9 mouse cellular contexts compared by ENCODE assay signal in the genomic region with DNA sequence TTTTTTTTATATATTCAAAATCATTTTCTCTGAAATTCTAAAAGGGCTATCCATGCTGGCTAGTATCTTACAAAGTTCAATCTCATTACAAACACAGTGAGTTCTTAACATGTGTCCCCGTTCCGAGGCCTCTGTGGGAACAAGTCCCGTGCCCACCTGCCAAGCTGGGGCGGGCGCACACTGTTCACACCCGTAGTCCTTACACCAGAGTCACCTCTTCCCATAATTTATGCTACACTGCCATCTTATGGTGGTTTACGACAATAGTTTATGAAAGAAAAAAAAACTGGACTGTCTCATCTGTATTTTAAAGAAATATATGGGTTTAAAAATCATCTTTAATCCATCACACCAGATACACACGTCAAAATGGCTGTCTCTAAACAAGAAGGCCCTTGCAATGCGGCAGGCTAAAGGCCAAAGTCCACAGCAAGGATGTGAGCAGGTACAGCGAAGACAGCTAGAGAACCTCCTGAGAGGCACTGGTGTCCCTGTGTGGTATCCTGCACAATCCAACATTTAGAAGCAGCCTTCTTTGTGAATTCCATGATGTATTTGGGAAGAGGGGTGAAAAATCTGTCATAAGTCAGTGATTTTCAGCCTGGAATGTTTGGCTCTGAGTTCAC.
A peak's percentile ranks its signal among the peaks of the same experiment; 100 is the strongest.
DNase-seq lines count a peak whose midpoint lies in the region; ATAC-seq and TF ChIP-seq lines count a peak whose summit lies in the region.
"Had no signal": no experiment of that assay in that cellular context is flagged by ENCODE, and none has a peak within 500 bp of the region (broad histone marks: within the 10 kb centered on the region; RNA-seq: fewer than 3 reads in every experiment).

No protein-coding gene starts in this region.

- TF ChIP-seq POLR2A in CH12.LX (IDR thresholded peaks at IDR 0.05; ENCODE audit: low read depth, low read length), result no peak
- TF ChIP-seq POLR2A in cerebellum, adult 2 months (IDR thresholded peaks at IDR 0.05; ENCODE audit: borderline replicate concordance, insufficient read depth, low read length), result no peak

- H3K36me3 ChIP-seq in CH12.LX (replicated peaks in 1 of 2; ENCODE audit: control insufficient read depth in 1 of 2, insufficient read depth in 1 of 2, low read length in 1 of 2), result no peaks in the 10 kb centered on the region
- H3K36me3 ChIP-seq in forebrain, postnatal 0 days (ENCODE audit: insufficient read depth), result no peaks in the 10 kb centered on the region
- H3K36me3 ChIP-seq in lung, postnatal 0 days (ENCODE audit: insufficient read depth, low read length), result no peaks in the 10 kb centered on the region
- H3K36me3 ChIP-seq: liver, embryonic 15.5 days had no signal

- H3K27ac ChIP-seq in CH12.LX (ENCODE audit: insufficient read depth, low read depth), result no peak overlapping the region
- no peak overlapping the region for H3K27ac ChIP-seq in cerebellum, adult 2 months (ENCODE audit: insufficient read depth, low read length)
- 0 out of 2 replicates have a peak overlapping the region, but pooled peaks have one; percentile 15 for H3K27ac ChIP-seq in forebrain, postnatal 0 days (ENCODE audit: low read depth, low read length)
- H3K27ac ChIP-seq in lung, postnatal 0 days (ENCODE audit: low read length), result no peak overlapping the region
- H3K27ac ChIP-seq: liver, embryonic 15.5 days had no signal

- TF ChIP-seq EP300 in CH12.LX (IDR thresholded peaks at IDR 0.05; ENCODE audit: low read length), result no peak
- TF ChIP-seq EP300 in lung, postnatal 0 days (IDR thresholded peaks at IDR 0.05), result no peak

- H3K4me1 ChIP-seq in CH12.LX (ENCODE audit: control insufficient read depth in 1 of 2, insufficient read depth in 2 of 2), result no peaks in the 10 kb centered on the region; a peak in 1 of 4 replicates
- no peaks in the 10 kb centered on the region for H3K4me1 ChIP-seq in cerebellum, adult 2 months (ENCODE audit: control insufficient read depth, insufficient read depth, low read length)
- H3K4me1 ChIP-seq in forebrain, postnatal 0 days (ENCODE audit: insufficient read depth), result peaks cover 7% of the 10 kb centered on the region
- H3K4me1 ChIP-seq in lung, postnatal 0 days (ENCODE audit: insufficient read depth, low read depth, low read length), result peaks cover 4% of the 10 kb centered on the region; the same call in 1 of the 2 replicates

- no peak overlapping the region for H3K9ac ChIP-seq in CH12.LX (ENCODE audit: insufficient read depth, low read depth)
- H3K9ac ChIP-seq in forebrain, postnatal 0 days, result no peak overlapping the region
- no peak overlapping the region for H3K9ac ChIP-seq in lung, postnatal 0 days (replicated peaks; ENCODE audit: low read depth)
- H3K9ac ChIP-seq: liver, embryonic 15.5 days had no signal

- TF ChIP-seq CTCF in CH12.LX (conservative IDR thresholded peaks at IDR 0.05 in 1 of 2, IDR thresholded peaks at IDR 0.05 in 1 of 2; ENCODE audit: low read depth in 2 of 2, low read length in 2 of 2), result peak in 1 of 2 experiments; percentile 75; a peak in 2 of 4 replicates
- peak; percentile 61; the same call in 1 of the 2 replicates for TF ChIP-seq CTCF in cerebellum, adult 2 months (IDR thresholded peaks at IDR 0.05; ENCODE audit: borderline replicate concordance, insufficient read depth, low read depth, low read length)
- TF ChIP-seq CTCF in forebrain, postnatal 0 days (IDR thresholded peaks at IDR 0.05; ENCODE audit: low read depth), result peak; percentile 73
- TF ChIP-seq CTCF in lung, postnatal 0 days (IDR thresholded peaks at IDR 0.05), result peak; percentile 72

- H3K4me2 ChIP-seq in CH12.LX (ENCODE audit: insufficient read depth, low read depth, poor library complexity, severe bottlenecking), result peak overlapping the region; percentile 50; the same call in 1 of the 2 replicates
- H3K4me2 ChIP-seq in forebrain, postnatal 0 days (ENCODE audit: low read depth), result peak overlapping the region; percentile 13
- peak overlapping the region; percentile 27; the same call in 1 of the 2 replicates for H3K4me2 ChIP-seq in lung, postnatal 0 days (replicated peaks; ENCODE audit: low read depth, low read length)
- H3K4me2 ChIP-seq: liver, embryonic 15.5 days had no signal

- in situ Hi-C loops in CH12.LX (cut with MboI; ENCODE audit: low pct_ligation_motif_present, low pct_unique_long_range_greater_than_20kb, low sequenced_read_pairs), result no loop called here

- dilution Hi-C loops in CH12.LX (cut with MboI; ENCODE audit: extremely low pct_ligation_motif_present, extremely low pct_unique_long_range_greater_than_20kb, low sequenced_read_pairs), result no loop called here

- no peaks in the 10 kb centered on the region for H3K79me2 ChIP-seq in CH12.LX (replicated peaks; ENCODE audit: control insufficient read depth, extremely low read depth, insufficient read depth, poor library complexity, severe bottlenecking)

- peak; percentile 82 for ATAC-seq in forebrain, postnatal 0 days
- peak; percentile 67 for ATAC-seq in lung, postnatal 0 days

- H3K27me3 ChIP-seq in CH12.LX (replicated peaks), result no peaks in the 10 kb centered on the region
- no peaks in the 10 kb centered on the region for H3K27me3 ChIP-seq in cerebellum, adult 2 months (ENCODE audit: control insufficient read depth, insufficient read depth, low read length)
- H3K27me3 ChIP-seq in forebrain, postnatal 0 days (ENCODE audit: insufficient read depth, low read length), result no peaks in the 10 kb centered on the region
- H3K27me3 ChIP-seq in lung, postnatal 0 days (replicated peaks; ENCODE audit: insufficient read depth, low read length), result no peaks in the 10 kb centered on the region
- H3K27me3 ChIP-seq: liver, embryonic 15.5 days had no signal

- peak; percentile 90 for TF ChIP-seq RAD21 in CH12.LX (IDR thresholded peaks at IDR 0.05; ENCODE audit: low read depth, low read length)

- 20% methylated on average over 10 of the region's 10 CpGs for WGBS in cerebellum, adult 2 months
- WGBS in forebrain, postnatal 0 days, result 23% methylated on average over 10 of the region's 10 CpGs
- 20% methylated on average over 10 of the region's 10 CpGs for WGBS in lung, postnatal 0 days

- DNase-seq in adrenal gland, adult (ENCODE audit: inconsistent age in 2 of 2, low spot score in 1 of 2), result peak; percentile 53 to 84
- no peak for DNase-seq in adrenal gland, adult 8-10 months
- DNase-seq in CH12.LX (ENCODE audit: extremely low read depth), result peak; percentile 65
- DNase-seq in cerebellum, adult 2 months, result peak; percentile 35 to 59
- DNase-seq in forebrain, postnatal 0 days, result peak; percentile 86
- peak; percentile 6 for DNase-seq in kidney, adult 11 months
- peak; percentile 80 for DNase-seq in lung, postnatal 0 days (ENCODE audit: low spot score)
- peak; percentile 58 for DNase-seq in right cerebral cortex, postnatal 25 days

- H3K4me3 ChIP-seq in CH12.LX (replicated peaks in 1 of 3; ENCODE audit: low read depth in 2 of 3, low read length in 2 of 3, poor library complexity in 1 of 3), result no peak overlapping the region
- no peak overlapping the region for H3K4me3 ChIP-seq in cerebellum, adult 2 months (replicated peaks; ENCODE audit: insufficient read depth, low read depth, low read length)
- H3K4me3 ChIP-seq in forebrain, postnatal 0 days (ENCODE audit: low read depth, low read length), result no peak overlapping the region
- H3K4me3 ChIP-seq in lung, postnatal 0 days (ENCODE audit: low read depth, low read length), result no peak overlapping the region
- H3K4me3 ChIP-seq: liver, embryonic 15.5 days had no signal

- H3K9me3 ChIP-seq in CH12.LX (replicated peaks; ENCODE audit: low read length), result no peaks in the 10 kb centered on the region
- H3K9me3 ChIP-seq in forebrain, postnatal 0 days (ENCODE audit: low read length), result no peaks in the 10 kb centered on the region
- H3K9me3 ChIP-seq in lung, postnatal 0 days (ENCODE audit: low read length), result no peaks in the 10 kb centered on the region
- H3K9me3 ChIP-seq: liver, embryonic 15.5 days had no signal

TF ChIP-seq in CH12.LX, 34 proteins besides CTCF, POLR2A, EP300 and RAD21:
- TF ChIP-seq ETS1 (conservative IDR thresholded peaks at IDR 0.05; ENCODE audit: low read depth, low read length), result no peak
- peak; percentile 88 for TF ChIP-seq ZNF384 (IDR thresholded peaks at IDR 0.05; ENCODE audit: low read depth, low read length)
- no peak for TF ChIP-seq JUN (IDR thresholded peaks at IDR 0.05; ENCODE audit: insufficient read depth, low read depth, low read length)
- TF ChIP-seq SIN3A (IDR thresholded peaks at IDR 0.05; ENCODE audit: low read length), result no peak
- no peak for TF ChIP-seq CHD1 (IDR thresholded peaks at IDR 0.05; ENCODE audit: low read depth, low read length)
- no peak for TF ChIP-seq KAT2A (IDR thresholded peaks at IDR 0.05; ENCODE audit: insufficient replicate concordance, low read length)
- peak; percentile 71 for TF ChIP-seq SMC3 (IDR thresholded peaks at IDR 0.05; ENCODE audit: low read depth, low read length)
- TF ChIP-seq IRF4 (IDR thresholded peaks at IDR 0.05; ENCODE audit: low read depth, low read length), result no peak
- peak; percentile 93 for TF ChIP-seq BHLHE40 (IDR thresholded peaks at IDR 0.05; ENCODE audit: low read depth, low read length)
